Mouse (Mus musculus): Measurements from ENCODE around the gene Spink8. TPM values are rescaled to one million over a fixed set of nuclear protein-coding genes. Genes with fewer than 3 reads are reported as not detected.
"Not testable (repeated sequence)": the region's sequence is repeated elsewhere in the genome, so short reads cannot be mapped to it uniquely, and the experiment has no call there.

Spink8 gene
- not detected in 2 replicates for polyA plus RNA-seq (2016; fragmentation: Nextera tagmentation; extraction: Ambion mirVana)

- no peaks in the 10 kb centered on the region for H3K36me3 ChIP-seq (replicated peaks)
- WGBS, result 70% methylated on average over 1 of the region's 1 CpGs
- H3K4me3 ChIP-seq, result no peak within 1 kb of the TSS
These were observed at the start of gene Spink8 for GRCm38 (mm10) chr9:109811980-109812379. Gene Spink8, plus strand, starts transcription at chr9:109812280.

GRCm38 (mm10) chr9:109766841-109767240, 45.2 kb upstream of the Spink8 start:
- not testable (repeated sequence) for DNase-seq (ENCODE audit: low spot score); H3K4me1 ChIP-seq; H3K36me3 ChIP-seq (replicated peaks); H3K27ac ChIP-seq (replicated peaks); H3K9me3 ChIP-seq; H3K27me3 ChIP-seq (replicated peaks; ENCODE audit: low read depth, poor library complexity, severe bottlenecking); H3K4me3 ChIP-seq
- WGBS, result 74% methylated on average over 1 of the region's 1 CpGs

More at GRCm38 (mm10) chr9:109811980-109812379, at the start of gene Spink8:
- Histone ChIP-seq H3K4me1 (0 out of 2 replicates have a peak, but pooled peaks cover 3% of the 10 kb centered on the region), H3K27me3 (replicated peaks; ENCODE audit: low read depth, poor library complexity, severe bottlenecking) (no peaks in the 10 kb centered on the region), H3K9me3 (no peaks in the 10 kb centered on the region), H3K27ac (replicated peaks) (no peak within 1 kb of the TSS)
- no peak for DNase-seq (ENCODE audit: low spot score)

- not testable (repeated sequence) for H3K4me1 ChIP-seq; DNase-seq (ENCODE audit: low spot score); H3K27ac ChIP-seq (replicated peaks); H3K4me3 ChIP-seq; H3K27me3 ChIP-seq (replicated peaks; ENCODE audit: low read depth, poor library complexity, severe bottlenecking); H3K36me3 ChIP-seq (replicated peaks); H3K9me3 ChIP-seq
- 81% methylated on average over 4 of the region's 4 CpGs for WGBS
These were observed 21.5 kb upstream of the Spink8 start, which contains the start of gene Fbxw27 for GRCm38 (mm10) chr9:109790570-109790969. Gene Fbxw27, minus strand, starts transcription at chr9:109790670.

- H3K4me1 ChIP-seq, result no peaks in the 10 kb centered on the region
- H3K4me3 ChIP-seq, result no peak overlapping the region
- no peak overlapping the region for H3K27ac ChIP-seq (replicated peaks)
- no peaks in the 10 kb centered on the region for H3K27me3 ChIP-seq (replicated peaks; ENCODE audit: low read depth, poor library complexity, severe bottlenecking)
- DNase-seq (ENCODE audit: low spot score), result no peak
- H3K9me3 ChIP-seq, result no peaks in the 10 kb centered on the region
- H3K36me3 ChIP-seq (replicated peaks), result no peaks in the 10 kb centered on the region
- 94% methylated on average over 2 of the region's 2 CpGs for WGBS
These were observed 16.9 kb upstream of the Spink8 start for GRCm38 (mm10) chr9:109795221-109795620.

GRCm38 (mm10) chr9:109795811-109796210, 16.3 kb upstream of the Spink8 start:
- Histone ChIP-seq H3K27ac (replicated peaks) (no peak overlapping the region), H3K36me3 (replicated peaks) (no peaks in the 10 kb centered on the region), H3K27me3 (replicated peaks; ENCODE audit: low read depth, poor library complexity, severe bottlenecking) (no peaks in the 10 kb centered on the region), H3K4me3 (no peak overlapping the region), H3K9me3 (no peaks in the 10 kb centered on the region), H3K4me1 (no peaks in the 10 kb centered on the region)
- no peak for DNase-seq (ENCODE audit: low spot score)
- WGBS, result 78% methylated on average over 2 of the region's 2 CpGs

GRCm38 (mm10) chr9:109798051-109798450, 14.0 kb upstream of the Spink8 start:
- H3K36me3 ChIP-seq (replicated peaks), result no peaks in the 10 kb centered on the region
- no peaks in the 10 kb centered on the region for H3K9me3 ChIP-seq
- no peaks in the 10 kb centered on the region for H3K27me3 ChIP-seq (replicated peaks; ENCODE audit: low read depth, poor library complexity, severe bottlenecking)
- DNase-seq (ENCODE audit: low spot score), result peak; percentile 30
- no peak overlapping the region for H3K27ac ChIP-seq (replicated peaks)
- no peaks in the 10 kb centered on the region for H3K4me1 ChIP-seq
- WGBS, result 83% methylated on average over 1 of the region's 1 CpGs
- H3K4me3 ChIP-seq, result no peak overlapping the region

- DNase-seq (ENCODE audit: low spot score); H3K4me1 ChIP-seq; H3K9me3 ChIP-seq; H3K27me3 ChIP-seq (replicated peaks; ENCODE audit: low read depth, poor library complexity, severe bottlenecking); H3K4me3 ChIP-seq; H3K27ac ChIP-seq (replicated peaks); H3K36me3 ChIP-seq (replicated peaks): not testable (repeated sequence)
- 89% methylated on average over 2 of the region's 2 CpGs for WGBS
These were observed 6.5 kb upstream of the Spink8 start for GRCm38 (mm10) chr9:109805596-109805995.

- no peak for DNase-seq (ENCODE audit: low spot score)
- no peaks in the 10 kb centered on the region for H3K27me3 ChIP-seq (replicated peaks; ENCODE audit: low read depth, poor library complexity, severe bottlenecking)
- no peak overlapping the region for H3K4me3 ChIP-seq
- 56% methylated on average over 1 of the region's 1 CpGs for WGBS
- H3K4me1 ChIP-seq, result no peaks in the 10 kb centered on the region
- H3K27ac ChIP-seq (replicated peaks), result no peak overlapping the region
- H3K9me3 ChIP-seq, result no peaks in the 10 kb centered on the region
- no peaks in the 10 kb centered on the region for H3K36me3 ChIP-seq (replicated peaks)
These were observed 5.8 kb upstream of the Spink8 start for GRCm38 (mm10) chr9:109806260-109806659.

- H3K4me1 ChIP-seq, result no peaks in the 10 kb centered on the region
- no peak overlapping the region for H3K27ac ChIP-seq (replicated peaks)
- H3K27me3 ChIP-seq (replicated peaks; ENCODE audit: low read depth, poor library complexity, severe bottlenecking), result no peaks in the 10 kb centered on the region
- WGBS, result 89% methylated on average over 2 of the region's 2 CpGs
- H3K4me3 ChIP-seq, result no peak overlapping the region
- no peaks in the 10 kb centered on the region for H3K9me3 ChIP-seq
- DNase-seq (ENCODE audit: low spot score), result no peak
- H3K36me3 ChIP-seq (replicated peaks), result no peaks in the 10 kb centered on the region
These were observed 5.3 kb upstream of the Spink8 start for GRCm38 (mm10) chr9:109806695-109807293.

GRCm38 (mm10) chr9:109807898-109808297, 4.2 kb upstream of the Spink8 start:
- 55% methylated on average over 3 of the region's 3 CpGs for WGBS
- Histone ChIP-seq H3K27me3 (replicated peaks; ENCODE audit: low read depth, poor library complexity, severe bottlenecking) (no peaks in the 10 kb centered on the region), H3K9me3 (no peaks in the 10 kb centered on the region), H3K4me3 (no peak overlapping the region), H3K4me1 (no peaks in the 10 kb centered on the region), H3K27ac (replicated peaks) (no peak overlapping the region), H3K36me3 (replicated peaks) (no peaks in the 10 kb centered on the region)
- no peak for DNase-seq (ENCODE audit: low spot score)

GRCm38 (mm10) chr9:109813424-109813823, 1.3 kb downstream of the Spink8 start:
- no peak overlapping the region for H3K27ac ChIP-seq (replicated peaks)
- WGBS, result 61% methylated on average over 7 of the region's 7 CpGs
- 0 out of 2 replicates have a peak, but pooled peaks cover 3% of the 10 kb centered on the region for H3K4me1 ChIP-seq
- H3K9me3 ChIP-seq, result no peaks in the 10 kb centered on the region
- no peak for DNase-seq (ENCODE audit: low spot score)
- no peak overlapping the region for H3K4me3 ChIP-seq
- no peaks in the 10 kb centered on the region for H3K27me3 ChIP-seq (replicated peaks; ENCODE audit: low read depth, poor library complexity, severe bottlenecking)
- H3K36me3 ChIP-seq (replicated peaks), result no peaks in the 10 kb centered on the region

- H3K4me1 ChIP-seq, result 0 out of 2 replicates have a peak, but pooled peaks cover 3% of the 10 kb centered on the region
- 61% methylated on average over 6 of the region's 6 CpGs for WGBS
- DNase-seq (ENCODE audit: low spot score), result no peak
- no peaks in the 10 kb centered on the region for H3K36me3 ChIP-seq (replicated peaks)
- H3K4me3 ChIP-seq, result no peak overlapping the region
- no peak overlapping the region for H3K27ac ChIP-seq (replicated peaks)
- H3K9me3 ChIP-seq, result no peaks in the 10 kb centered on the region
- no peaks in the 10 kb centered on the region for H3K27me3 ChIP-seq (replicated peaks; ENCODE audit: low read depth, poor library complexity, severe bottlenecking)
These were observed 4.3 kb downstream of the Spink8 start for GRCm38 (mm10) chr9:109816341-109816740.

GRCm38 (mm10) chr9:109825739-109826138, 13.7 kb downstream of the Spink8 start:
- WGBS, result 71% methylated on average over 4 of the region's 4 CpGs

More at GRCm38 (mm10) chr9:109825739-109826138, 13.7 kb downstream of the Spink8 start:
- Histone ChIP-seq H3K27me3 (replicated peaks; ENCODE audit: low read depth, poor library complexity, severe bottlenecking) (no peaks in the 10 kb centered on the region), H3K36me3 (replicated peaks) (peaks cover 18% of the 10 kb centered on the region), H3K4me1 (no peaks in the 10 kb centered on the region), H3K4me3 (no peak overlapping the region), H3K27ac (replicated peaks) (no peak overlapping the region), H3K9me3 (no peaks in the 10 kb centered on the region)
- DNase-seq (ENCODE audit: low spot score), result no peak
